Mouse (Mus musculus) cerebellum, adult 2 months (tissue): Measurements from ENCODE around the gene Pcare. TPM values are rescaled to one million over a fixed set of nuclear protein-coding genes. Genes with fewer than 3 reads are reported as not detected.

Experiments used
- DNase-seq, 2 experiments: peaks; one replicate each; pipeline ENCODE4 v3.0.0; 2021
- H3K27ac ChIP-seq: fragments of 200-500 bp; 2 replicates; pipeline ENCODE4 v1.5.1; 2012; ENCODE audit warnings: low read length, control low read depth, inconsistent platforms; ENCODE audit not compliant: insufficient read depth
- H3K27me3 ChIP-seq: fragments of 200-500 bp; 2 replicates; pipeline ENCODE4 v1.6.1; 2012; ENCODE audit warnings: inconsistent platforms, mild to moderate bottlenecking, low read length, moderate library complexity; ENCODE audit not compliant: control insufficient read depth, insufficient read depth
- H3K4me1 ChIP-seq: fragments of 200-500 bp; 2 replicates; pipeline ENCODE4 v1.6.1; 2011; ENCODE audit warnings: low read length; ENCODE audit not compliant: control insufficient read depth, insufficient read depth
- H3K4me3 ChIP-seq: fragments of 200-500 bp; replicated peaks from 2 replicates; pipeline ENCODE3; 2011; ENCODE audit warnings: mild to moderate bottlenecking, low read depth, low read length, control low read depth; ENCODE audit not compliant: insufficient read depth
- CTCF ChIP-seq: fragments of 200-500 bp; IDR thresholded peaks from 2 replicates; pipeline ENCODE4 v1.5.1; 2011; ENCODE audit warnings: low read depth, mild to moderate bottlenecking, control low read depth, low read length, moderate library complexity, borderline replicate concordance; ENCODE audit not compliant: insufficient read depth
- POLR2A ChIP-seq: fragments of 200-500 bp; IDR thresholded peaks from 2 replicates; pipeline ENCODE4 v1.6.1; 2011; ENCODE audit warnings: low read length, control low read depth, borderline replicate concordance; ENCODE audit not compliant: insufficient read depth
- WGBS: fragments of 180-500 bp; shearing (Covaris S2); methylation state at CpG from one replicate; pipeline ENCODE4 v1.1.7; 2018; 5-methylcytosine and 5-hydroxymethylcytosine counted together
- polyA plus RNA-seq: library from polyadenylated mRNA; depleted of rRNA; stranded (reverse); fragments of >200 nt; gene quantifications from 2 replicates; pipeline ENCODE4 v1.2.3, GENCODE M21; 2012; rRNA removed

The Pcare gene
- polyA plus RNA-seq, result not detected in 2 replicates

GRCm38 (mm10) chr17:71752831-71753230, at the start of gene Pcare:
Gene Pcare, minus strand, starts transcription at chr17:71752894.
- H3K4me3 ChIP-seq, result no peak within 1 kb of the TSS
- TF ChIP-seq CTCF, result no peak
- no peak for TF ChIP-seq POLR2A
- no peak within 1 kb of the TSS for H3K27ac ChIP-seq
- 0 out of 2 replicates have a peak, but pooled peaks cover 4% of the 10 kb centered on the region for H3K4me1 ChIP-seq
- 77% methylated on average over 10 of the region's 10 CpGs for WGBS
- no peak for DNase-seq
- no peaks in the 10 kb centered on the region; the same call in 1 of the 2 replicates for H3K27me3 ChIP-seq

DNA sequence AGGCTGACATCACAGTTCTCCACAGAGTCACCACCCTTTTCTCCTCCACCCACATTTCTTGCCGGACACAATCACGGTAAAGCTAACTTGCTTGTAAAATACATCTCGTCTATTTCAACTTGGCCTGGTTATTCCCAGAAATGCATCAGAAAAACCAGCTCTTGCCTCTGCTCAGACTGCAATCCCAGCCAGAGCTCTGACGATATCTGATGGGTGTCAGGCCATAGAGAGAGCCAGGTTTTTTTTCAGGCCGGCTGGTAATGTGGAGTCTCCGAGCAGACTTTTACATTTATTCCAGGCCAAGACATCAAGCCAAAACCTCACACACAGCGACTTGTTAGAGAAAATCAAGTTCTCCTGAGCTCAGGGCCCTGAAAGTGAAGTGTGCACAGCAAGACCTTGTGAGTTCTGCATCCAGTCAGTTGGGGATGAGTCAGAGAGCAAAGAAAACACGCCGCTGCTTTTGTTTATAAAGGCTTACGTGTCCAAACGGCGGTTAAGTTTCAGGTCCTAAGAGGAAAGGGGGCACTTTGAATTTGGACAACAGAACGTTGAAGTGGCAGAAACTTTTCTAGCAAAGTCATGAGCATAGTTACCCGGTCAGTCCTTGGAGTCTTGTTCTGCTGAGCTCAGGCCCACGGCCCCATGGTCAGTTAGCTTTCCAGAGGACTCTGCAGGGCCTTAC, 43.0 kb upstream of the Pcare start:
- Histone ChIP-seq H3K27me3 (no peaks in the 10 kb centered on the region; the same call in 1 of the 2 replicates), H3K4me3 (no peak overlapping the region), H3K27ac (no peak overlapping the region), H3K4me1 (no peaks in the 10 kb centered on the region)
- TF ChIP-seq POLR2A (no peak), CTCF (no peak)
- no peak for DNase-seq
- WGBS, result 78% methylated on average over 15 of the region's 15 CpGs

DNA sequence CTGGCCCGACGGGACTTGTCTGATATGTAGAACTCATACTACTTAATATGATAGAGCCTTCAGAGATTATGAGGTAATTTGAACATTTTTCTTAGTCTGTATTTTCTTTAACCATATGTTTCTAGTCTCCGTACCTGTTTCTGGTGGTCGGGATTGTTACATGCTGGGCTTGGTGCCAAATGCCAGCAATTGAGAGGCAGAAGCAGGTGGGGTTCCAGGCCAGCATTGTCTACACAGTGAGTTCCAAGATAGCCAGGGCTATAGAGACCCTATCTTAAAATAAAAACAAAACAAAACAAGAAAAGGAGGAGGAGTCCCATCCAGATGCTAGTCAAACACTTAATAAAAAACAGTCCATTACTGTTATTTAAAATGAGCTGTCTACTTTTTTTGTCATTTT, 38.9 kb upstream of the Pcare start:
- DNase-seq, result no peak
- H3K4me1 ChIP-seq, result no peaks in the 10 kb centered on the region
- 77% methylated on average over 4 of the region's 4 CpGs for WGBS
- TF ChIP-seq CTCF (no peak), POLR2A (no peak)
- H3K27me3 ChIP-seq, result no peaks in the 10 kb centered on the region; the same call in 1 of the 2 replicates
- no peak overlapping the region for H3K27ac ChIP-seq
- no peak overlapping the region for H3K4me3 ChIP-seq

DNA sequence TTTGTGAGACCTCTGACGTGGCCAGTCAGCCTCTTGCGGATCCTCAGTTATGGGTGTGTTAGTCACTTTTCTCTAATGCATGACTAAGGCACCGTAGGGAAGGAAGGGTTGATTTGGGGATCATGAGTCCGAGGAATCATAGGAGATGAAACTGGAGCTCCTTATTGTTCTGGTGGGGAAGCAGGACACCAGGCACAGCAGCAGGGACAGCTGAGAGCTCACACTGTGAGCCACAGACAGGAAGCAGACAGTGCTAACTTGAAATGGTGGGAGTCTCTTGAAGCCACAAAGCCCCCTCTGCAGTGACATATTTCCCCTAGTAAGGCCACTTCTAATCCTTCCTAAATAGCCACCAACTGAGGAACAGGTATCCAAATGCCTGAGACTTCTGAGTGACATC, 38.4 kb upstream of the Pcare start:
- H3K27ac ChIP-seq, result no peak overlapping the region
- WGBS, result 91% methylated on average over 4 of the region's 4 CpGs
- no peaks in the 10 kb centered on the region for H3K4me1 ChIP-seq
- H3K27me3 ChIP-seq, result no peaks in the 10 kb centered on the region; the same call in 1 of the 2 replicates
- TF ChIP-seq POLR2A (no peak), CTCF (no peak)
- no peak for DNase-seq
- H3K4me3 ChIP-seq, result no peak overlapping the region

- Histone ChIP-seq H3K4me1 (peaks cover 4% of the 10 kb centered on the region; the same call in 1 of the 2 replicates), H3K27ac (no peak overlapping the region), H3K4me3 (no peak overlapping the region), H3K27me3 (no peaks in the 10 kb centered on the region; the same call in 1 of the 2 replicates)
- TF ChIP-seq POLR2A (no peak), CTCF (no peak)
- no peak for DNase-seq
Observed at GRCm38 (mm10) chr17:71786456-71786855, 33.8 kb upstream of the Pcare start.

- H3K27me3 ChIP-seq, result no peaks in the 10 kb centered on the region; the same call in 1 of the 2 replicates
- peak overlapping the region; percentile 35 for H3K4me3 ChIP-seq
- peaks cover 4% of the 10 kb centered on the region; the same call in 1 of the 2 replicates for H3K4me1 ChIP-seq
- DNase-seq, result no peak
- 4% methylated on average over 10 of the region's 10 CpGs for WGBS
- H3K27ac ChIP-seq, result no peak overlapping the region
- TF ChIP-seq CTCF, result no peak
- no peak for TF ChIP-seq POLR2A
Observed at GRCm38 (mm10) chr17:71783366-71783735, 30.7 kb upstream of the Pcare start.

DNA sequence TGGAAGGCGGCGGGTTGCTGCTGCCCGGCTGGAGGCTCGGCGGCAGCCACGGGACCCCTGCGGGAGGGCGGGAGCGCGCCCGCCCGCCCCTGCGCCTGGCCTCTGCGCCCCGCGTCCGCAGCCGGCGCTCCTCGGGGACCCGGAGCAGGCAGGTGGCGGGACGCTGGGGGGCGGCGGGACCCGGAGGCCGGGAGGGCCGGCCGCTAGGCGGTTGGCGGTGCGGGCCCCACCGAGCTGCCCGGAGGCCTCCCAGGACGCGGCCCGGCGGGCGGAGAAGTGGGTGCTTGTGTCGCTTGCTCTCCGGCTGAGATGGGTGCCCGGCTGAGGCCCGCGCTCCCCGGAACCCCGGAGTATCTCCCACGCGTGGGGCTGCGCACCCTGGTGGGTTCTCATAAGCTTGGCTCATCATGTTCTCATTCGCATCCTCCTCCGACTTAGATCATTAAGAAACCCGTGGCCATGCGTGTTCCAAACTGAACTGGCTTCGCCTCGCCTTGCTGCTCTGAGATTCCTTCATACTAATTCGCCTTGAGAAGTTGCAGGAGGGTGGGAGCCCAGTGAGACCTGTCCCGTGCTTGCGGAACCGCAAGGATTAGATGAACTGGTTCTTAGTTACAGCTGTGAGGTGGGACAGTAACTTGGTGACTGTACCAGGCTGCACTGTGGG, 30.1 kb upstream of the Pcare start:
- Histone ChIP-seq H3K4me1 (peaks cover 4% of the 10 kb centered on the region; the same call in 1 of the 2 replicates), H3K27me3 (no peaks in the 10 kb centered on the region; the same call in 1 of the 2 replicates), H3K4me3 (peak overlapping the region; percentile 29), H3K27ac (no peak overlapping the region)
- no peak for TF ChIP-seq CTCF
- TF ChIP-seq POLR2A, result no peak
- peak; percentile 6 to 11 for DNase-seq
- under 1% methylated on average over 58 of the region's 59 CpGs for WGBS

DNA sequence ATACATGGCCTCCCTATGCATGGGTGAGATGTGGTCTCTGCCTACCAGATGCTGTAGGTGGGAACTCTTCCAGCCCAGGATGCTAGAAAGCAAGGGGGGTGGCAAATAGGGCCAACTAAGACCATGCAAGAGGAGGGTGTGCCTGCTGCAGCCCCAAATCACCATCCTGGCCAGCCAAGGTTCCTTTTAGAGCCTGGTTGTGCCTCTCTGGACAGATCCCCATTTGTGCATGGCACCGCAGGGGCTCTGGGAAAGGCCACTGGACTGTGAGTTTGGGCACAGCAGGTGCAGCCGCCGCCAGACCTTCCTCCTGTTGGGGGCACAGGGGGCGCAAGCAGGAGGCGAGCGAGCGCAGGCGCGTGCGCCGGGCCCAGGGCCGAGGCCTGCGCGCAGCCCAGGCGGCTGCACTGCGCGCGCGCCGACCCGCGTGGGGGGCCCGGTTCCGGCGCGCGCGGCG, 29.6 kb upstream of the Pcare start:
- peak; percentile 11 to 13 for DNase-seq
- no peak overlapping the region for H3K27ac ChIP-seq
- H3K4me1 ChIP-seq, result peaks cover 4% of the 10 kb centered on the region; the same call in 1 of the 2 replicates
- H3K4me3 ChIP-seq, result peak overlapping the region; percentile 29
- TF ChIP-seq CTCF (no peak), POLR2A (no peak)
- H3K27me3 ChIP-seq, result no peaks in the 10 kb centered on the region; the same call in 1 of the 2 replicates
- under 1% methylated on average over 28 of the region's 29 CpGs for WGBS
